Mouse (Mus musculus): ENCODE results near the gene Nectin2. TPM values are rescaled to one million over a fixed set of nuclear protein-coding genes. Genes with fewer than 3 reads are reported as not detected.

Gene Nectin2
- polyA plus RNA-seq, 1 experiment from 2014 or later, result 106 TPM

Other genes with a start within 250 kb of the Nectin2 start
- 0.74 and 1.3 TPM in 2 replicates for gene Bloc1s3, start 242.1 kb downstream of the Nectin2 start, polyA plus RNA-seq (2014; fragmentation: Nextera tagmentation; extraction: Ambion mirVana)
- 83.4 and 89.0 TPM in 2 replicates for gene Trappc6a, start 242.1 kb downstream of the Nectin2 start, polyA plus RNA-seq (2014; fragmentation: Nextera tagmentation; extraction: Ambion mirVana)
- gene Nkpd1, start 232.6 kb downstream of the Nectin2 start, polyA plus RNA-seq (2014; fragmentation: Nextera tagmentation; extraction: Ambion mirVana), result not detected in 2 replicates
- 6.3 and 7.1 TPM in 2 replicates for gene Ppp1r37, start 187.4 kb downstream of the Nectin2 start, polyA plus RNA-seq (2014; fragmentation: Nextera tagmentation; extraction: Ambion mirVana)
- gene Zfp296, start 173.2 kb downstream of the Nectin2 start, polyA plus RNA-seq (2014; fragmentation: Nextera tagmentation; extraction: Ambion mirVana), result 1.2 and 2.1 TPM in 2 replicates
- 163 and 180 TPM in 2 replicates for gene Gemin7, start 172.9 kb downstream of the Nectin2 start, polyA plus RNA-seq (2014; fragmentation: Nextera tagmentation; extraction: Ambion mirVana)
- gene Clasrp, start 146.0 kb downstream of the Nectin2 start, polyA plus RNA-seq (2014; fragmentation: Nextera tagmentation; extraction: Ambion mirVana), result 38.6 and 44.8 TPM in 2 replicates
- 8.3 and 10.4 TPM in 2 replicates for gene Relb, start 121.0 kb downstream of the Nectin2 start, polyA plus RNA-seq (2014; fragmentation: Nextera tagmentation; extraction: Ambion mirVana)
- 77.9 and 86.2 TPM in 2 replicates for gene Clptm1, start 85.5 kb downstream of the Nectin2 start, polyA plus RNA-seq (2014; fragmentation: Nextera tagmentation; extraction: Ambion mirVana)
- gene Apoc2, start 72.5 kb downstream of the Nectin2 start, polyA plus RNA-seq (2014; fragmentation: Nextera tagmentation; extraction: Ambion mirVana), result 1.5 and 1.9 TPM in 2 replicates
- gene Gm44805, start 69.1 kb downstream of the Nectin2 start, polyA plus RNA-seq (2014; fragmentation: Nextera tagmentation; extraction: Ambion mirVana), result not detected in 2 replicates
- gene Apoc4, start 69.0 kb downstream of the Nectin2 start, polyA plus RNA-seq (2014; fragmentation: Nextera tagmentation; extraction: Ambion mirVana), result 0.39 TPM in 1 of 2 replicates, not detected in the other
- gene Apoc1, start 57.8 kb downstream of the Nectin2 start, polyA plus RNA-seq (2014; fragmentation: Nextera tagmentation; extraction: Ambion mirVana), result 10.9 and 12.6 TPM in 2 replicates
- gene Apoe, start 51.3 kb downstream of the Nectin2 start, polyA plus RNA-seq (2014; fragmentation: Nextera tagmentation; extraction: Ambion mirVana), result 291 and 299 TPM in 2 replicates
- 91.2 and 108 TPM in 2 replicates for gene Tomm40, start 35.0 kb downstream of the Nectin2 start, polyA plus RNA-seq (2014; fragmentation: Nextera tagmentation; extraction: Ambion mirVana)
- gene Bcam, start 20.5 kb upstream of the Nectin2 start, polyA plus RNA-seq (2014; fragmentation: Nextera tagmentation; extraction: Ambion mirVana), result 156 and 164 TPM in 2 replicates
- gene Cblc, start 46.3 kb upstream of the Nectin2 start, polyA plus RNA-seq (2014; fragmentation: Nextera tagmentation; extraction: Ambion mirVana), result 15.1 and 17.7 TPM in 2 replicates
- gene Bcl3, start 72.3 kb upstream of the Nectin2 start, polyA plus RNA-seq (2014; fragmentation: Nextera tagmentation; extraction: Ambion mirVana), result 10.7 and 11.5 TPM in 2 replicates
- gene Gm19345, start 101.5 kb upstream of the Nectin2 start, polyA plus RNA-seq (2014; fragmentation: Nextera tagmentation; extraction: Ambion mirVana), result not detected in 2 replicates
- not detected in 2 replicates for gene Ceacam16, start 110.8 kb upstream of the Nectin2 start, polyA plus RNA-seq (2014; fragmentation: Nextera tagmentation; extraction: Ambion mirVana)
- 0.14 and 0.41 TPM in 2 replicates for gene Ceacam19, start 137.5 kb upstream of the Nectin2 start, polyA plus RNA-seq (2014; fragmentation: Nextera tagmentation; extraction: Ambion mirVana)
- 10.4 and 11.7 TPM in 2 replicates for gene Pvr, start 170.7 kb upstream of the Nectin2 start, polyA plus RNA-seq (2014; fragmentation: Nextera tagmentation; extraction: Ambion mirVana)
- 0.18 and 0.71 TPM in 2 replicates for gene Igsf23, start 200.3 kb upstream of the Nectin2 start, polyA plus RNA-seq (2014; fragmentation: Nextera tagmentation; extraction: Ambion mirVana)
- not detected in 2 replicates for gene Ceacam20, start 214.9 kb upstream of the Nectin2 start, polyA plus RNA-seq (2014; fragmentation: Nextera tagmentation; extraction: Ambion mirVana)
- not detected in 2 replicates for gene Nlrp9b, start 241.0 kb upstream of the Nectin2 start, polyA plus RNA-seq (2014; fragmentation: Nextera tagmentation; extraction: Ambion mirVana)

Measured in stomach, embryonic 14.5 days (tissue).